Mouse (Mus musculus) C3H10T1/2 (cell line): ENCODE results near the gene Ikzf5. TPM values are rescaled to one million over a fixed set of nuclear protein-coding genes. Genes with fewer than 3 reads are reported as not detected.

Experiments used
- polyA plus RNA-seq, 2 experiments: library from polyadenylated mRNA; unstranded; fragments of >200 nt; fragmentation: generic; extraction: Trizol; gene quantifications; one replicate each; pipeline ENCODE4 v1.2.1; 2012; ENCODE audit warnings: missing spikeins in 2 of 2

Gene Ikzf5
- polyA plus RNA-seq: 1 to 10 TPM; 2.3 to 3.4 TPM

GRCm38 (mm10) chr7:131410416-131411058 lies at the start of gene Ikzf5, which contains the start of gene Acadsb:
Ikzf5 (minus strand) TSS chr7:131410521.
Acadsb (plus strand) TSS chr7:131410601.

GRCm38 (mm10) chr7:131370648-131371469 lies 39.5 kb downstream of the Ikzf5 start, which contains the start of gene Pstk:
Pstk (plus strand) TSS chr7:131371141.

GRCm38 (mm10) chr7:131362615-131363300 lies 47.6 kb downstream of the Ikzf5 start, which contains the start of gene 2310057M21Rik:
2310057M21Rik (minus strand) TSS chr7:131362759.

Other genes with a start within 250 kb of the Ikzf5 start
- under 1 TPM; 0.01 to 0.02 TPM for gene 5430419D17Rik, start 236.1 kb downstream of the Ikzf5 start, polyA plus RNA-seq
- not detected for gene Cuzd1, start 88.2 kb downstream of the Ikzf5 start, polyA plus RNA-seq
- gene Fam24b, start 81.0 kb downstream of the Ikzf5 start, polyA plus RNA-seq: under 1 TPM in 1 of 2 experiments, not detected in 1; 0.15 TPM
- gene Fam24a, start 76.7 kb downstream of the Ikzf5 start, polyA plus RNA-seq: not detected
- gene 2310057M21Rik, start 47.8 kb downstream of the Ikzf5 start, polyA plus RNA-seq: 1 to 10 TPM; 1.1 to 3.5 TPM
- 10 to 100 TPM; 11.3 to 29.2 TPM for gene Pstk, start 39.4 kb downstream of the Ikzf5 start, polyA plus RNA-seq
- 10 to 100 TPM in 1 of 2 experiments, under 1 TPM in 1; 0.60 to 17.5 TPM for gene Acadsb, start 80 bp upstream of the Ikzf5 start, polyA plus RNA-seq
- not detected for gene Hmx3, start 132.3 kb upstream of the Ikzf5 start, polyA plus RNA-seq
- 1 to 10 TPM; 1.7 to 2.1 TPM for gene Hmx2, start 138.3 kb upstream of the Ikzf5 start, polyA plus RNA-seq
- gene Bub3, start 149.7 kb upstream of the Ikzf5 start, polyA plus RNA-seq: 100 to 1,000 TPM in 1 of 2 experiments, 10 to 100 TPM in 1; 74.7 to 108 TPM